Mouse (Mus musculus) heart, embryonic 15.5 days (tissue): ENCODE data around the gene Kcnh1. TPM values are rescaled to one million over a fixed set of nuclear protein-coding genes. Genes with fewer than 3 reads are reported as not detected.

Source experiments
- ATAC-seq: fragments of 200-750 bp; cut with Nextera tagmentation; replicated peaks from 2 replicates; pipeline ENCODE4 v1.8.0; 2017; ENCODE audit warnings: low read depth, moderate TSS enrichment; ENCODE audit not compliant: insufficient number of reproducible peaks, insufficient read depth, low FRiP score
- H3K27ac ChIP-seq: fragments of 300-500 bp; sonication (generic); 2 replicates; pipeline ENCODE4 v1.5.1; 2015; ENCODE audit warnings: mild to moderate bottlenecking, inconsistent platforms
- H3K27me3 ChIP-seq: fragments of 300-500 bp; sonication (generic); 2 replicates; pipeline ENCODE4 v1.6.1; 2015; ENCODE audit warnings: inconsistent platforms
- H3K36me3 ChIP-seq: fragments of 300-500 bp; sonication (generic); 2 replicates; pipeline ENCODE4 v1.6.1; 2015; ENCODE audit warnings: mild to moderate bottlenecking, inconsistent platforms
- H3K4me1 ChIP-seq: fragments of 300-500 bp; sonication (generic); replicated peaks from 2 replicates; pipeline ENCODE4 v1.6.1; 2015; ENCODE audit warnings: inconsistent platforms
- H3K4me2 ChIP-seq: fragments of 300-500 bp; sonication (generic); 2 replicates; pipeline ENCODE4 v1.6.1; 2015; ENCODE audit warnings: inconsistent platforms, mild to moderate bottlenecking, moderate library complexity
- H3K4me3 ChIP-seq: fragments of 300-500 bp; sonication (generic); 2 replicates; pipeline ENCODE4 v1.5.1; 2015; ENCODE audit warnings: mild to moderate bottlenecking, inconsistent platforms
- H3K9ac ChIP-seq: fragments of 300-500 bp; sonication (generic); 2 replicates; pipeline ENCODE4 v1.6.1; 2015; ENCODE audit warnings: mild to moderate bottlenecking, inconsistent platforms
- H3K9me3 ChIP-seq: fragments of 300-500 bp; sonication (generic); replicated peaks from 2 replicates; pipeline ENCODE4 v1.6.1; 2016; ENCODE audit warnings: inconsistent platforms
- WGBS: fragments of 180-500 bp; shearing (Covaris S2); methylation state at CpG from one replicate; pipeline ENCODE4 v1.1.7; 2015; ENCODE audit warnings: mixed read lengths; 5-methylcytosine and 5-hydroxymethylcytosine counted together
- polyA plus RNA-seq: library from polyadenylated mRNA; unstranded; fragments of >200 nt; fragmentation: Nextera tagmentation; extraction: Ambion mirVana; gene quantifications from 2 replicates; pipeline ENCODE4 v1.2.1, GENCODE M21; 2015

The Kcnh1 gene
- polyA plus RNA-seq, 1 experiment from 2014 or later, result 0.26 TPM

DNA sequence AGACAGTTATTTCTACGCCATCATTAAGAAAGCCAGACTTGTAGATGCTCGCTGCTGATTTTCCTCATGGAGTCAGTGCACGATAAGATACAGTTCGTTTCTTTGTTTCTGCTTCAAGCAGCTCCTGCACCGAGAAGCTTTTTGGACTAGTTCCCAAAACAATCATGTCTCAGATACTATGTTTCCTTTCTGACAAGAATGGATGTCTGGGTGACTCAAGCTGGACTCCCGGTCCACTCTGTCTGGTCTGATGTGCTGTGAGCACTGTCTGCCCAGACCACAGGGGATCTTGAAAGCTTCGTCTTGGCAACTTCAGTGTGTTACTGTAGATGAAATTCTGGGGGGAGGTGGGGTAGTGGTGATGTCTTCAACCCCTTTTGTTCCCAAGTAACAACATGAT is 109.8 kb downstream of the Kcnh1 start:
- Histone ChIP-seq H3K9ac (no peak overlapping the region), H3K4me2 (no peak overlapping the region), H3K27ac (no peak overlapping the region), H3K27me3 (no peaks in the 10 kb centered on the region), H3K36me3 (no peaks in the 10 kb centered on the region), H3K4me1 (no peaks in the 10 kb centered on the region; the same call in 1 of the 2 replicates), H3K4me3 (no peak overlapping the region), H3K9me3 (no peaks in the 10 kb centered on the region)
- WGBS, result 49% methylated on average over 7 of the region's 7 CpGs
- no peak for ATAC-seq

GRCm38 (mm10) chr1:192303615-192304014 is 113.0 kb downstream of the Kcnh1 start:
- Histone ChIP-seq H3K9ac (no peak overlapping the region), H3K4me1 (no peaks in the 10 kb centered on the region; the same call in 1 of the 2 replicates), H3K9me3 (no peaks in the 10 kb centered on the region), H3K4me3 (no peak overlapping the region), H3K4me2 (no peak overlapping the region), H3K27me3 (no peaks in the 10 kb centered on the region), H3K27ac (no peak overlapping the region), H3K36me3 (no peaks in the 10 kb centered on the region)
- no peak for ATAC-seq
- 69% methylated on average over 2 of the region's 2 CpGs for WGBS

GRCm38 (mm10) chr1:192305155-192305554 is 114.6 kb downstream of the Kcnh1 start:
- WGBS, result 70% methylated on average over 1 of the region's 1 CpGs
- no peak for ATAC-seq
- Histone ChIP-seq H3K27me3 (no peaks in the 10 kb centered on the region), H3K4me3 (no peak overlapping the region), H3K4me2 (no peak overlapping the region), H3K27ac (no peak overlapping the region), H3K4me1 (no peaks in the 10 kb centered on the region; the same call in 1 of the 2 replicates), H3K36me3 (no peaks in the 10 kb centered on the region), H3K9me3 (no peaks in the 10 kb centered on the region), H3K9ac (no peak overlapping the region)

DNA sequence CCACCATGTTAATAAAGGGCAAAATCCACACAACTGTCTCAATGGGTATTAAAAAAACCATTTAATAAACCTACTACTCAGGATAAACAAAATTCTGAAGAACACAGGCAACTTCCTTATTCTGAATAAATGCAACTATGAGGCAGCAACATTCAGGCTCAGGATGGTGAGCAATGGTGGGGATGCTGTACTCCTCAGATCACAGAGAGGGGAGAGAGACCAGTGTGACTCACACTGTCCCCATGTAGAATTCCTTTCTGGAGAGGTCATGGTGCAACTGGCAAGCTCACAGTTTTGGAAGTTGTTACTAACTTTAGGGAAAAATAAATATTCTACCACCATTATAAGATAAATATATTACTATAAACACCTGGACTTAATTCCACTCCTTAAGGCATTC is 116.5 kb downstream of the Kcnh1 start:
- Histone ChIP-seq H3K4me3 (no peak overlapping the region), H3K27ac (no peak overlapping the region), H3K4me1 (no peaks in the 10 kb centered on the region), H3K36me3 (no peaks in the 10 kb centered on the region), H3K9ac (no peak overlapping the region), H3K4me2 (no peak overlapping the region), H3K27me3 (no peaks in the 10 kb centered on the region), H3K9me3 (no peaks in the 10 kb centered on the region)
- no peak for ATAC-seq

DNA sequence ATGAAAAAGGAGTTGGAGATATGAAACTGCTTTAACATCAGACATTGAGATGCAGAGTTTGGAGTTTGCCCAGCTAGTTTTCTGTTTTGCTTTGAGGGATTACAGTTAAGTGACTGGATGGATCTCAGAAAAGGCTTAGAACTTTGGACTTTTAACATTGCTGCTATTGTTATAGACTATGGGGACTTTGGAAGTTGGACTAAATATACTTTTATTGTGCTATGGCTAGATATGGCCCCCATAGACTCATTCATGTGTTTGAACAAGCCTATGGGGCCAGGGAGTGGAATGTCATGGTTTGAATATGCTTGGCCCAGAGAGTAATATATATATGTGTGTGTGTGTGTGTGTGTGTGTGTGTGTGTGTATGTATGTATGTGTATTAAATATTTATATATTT is 120.7 kb downstream of the Kcnh1 start:
- no peak overlapping the region for H3K4me2 ChIP-seq
- no peak for ATAC-seq

GRCm38 (mm10) chr1:192311851-192312438 is 121.4 kb downstream of the Kcnh1 start:
- Histone ChIP-seq H3K36me3 (no peaks in the 10 kb centered on the region), H3K4me1 (no peaks in the 10 kb centered on the region), H3K4me2 (no peak overlapping the region), H3K27me3 (no peaks in the 10 kb centered on the region), H3K9ac (no peak overlapping the region), H3K4me3 (no peak overlapping the region), H3K9me3 (no peaks in the 10 kb centered on the region), H3K27ac (no peak overlapping the region)
- ATAC-seq, result no peak
- 75% methylated on average over 6 of the region's 6 CpGs for WGBS

More for the DNA sequence above, 120.7 kb downstream of the Kcnh1 start:
- Histone ChIP-seq H3K27ac (no peak overlapping the region), H3K27me3 (no peaks in the 10 kb centered on the region), H3K9me3 (no peaks in the 10 kb centered on the region), H3K36me3 (no peaks in the 10 kb centered on the region), H3K9ac (no peak overlapping the region), H3K4me3 (no peak overlapping the region), H3K4me1 (no peaks in the 10 kb centered on the region)

GRCm38 (mm10) chr1:192312446-192312845 is 121.9 kb downstream of the Kcnh1 start:
- H3K4me1 ChIP-seq, result no peaks in the 10 kb centered on the region
- no peak overlapping the region for H3K27ac ChIP-seq
- ATAC-seq, result no peak
- no peak overlapping the region for H3K9ac ChIP-seq
- H3K36me3 ChIP-seq, result no peaks in the 10 kb centered on the region
- H3K4me3 ChIP-seq, result no peak overlapping the region
- H3K4me2 ChIP-seq, result no peak overlapping the region
- WGBS, result 70% methylated on average over 4 of the region's 4 CpGs
- H3K9me3 ChIP-seq, result no peaks in the 10 kb centered on the region
- no peaks in the 10 kb centered on the region for H3K27me3 ChIP-seq

DNA sequence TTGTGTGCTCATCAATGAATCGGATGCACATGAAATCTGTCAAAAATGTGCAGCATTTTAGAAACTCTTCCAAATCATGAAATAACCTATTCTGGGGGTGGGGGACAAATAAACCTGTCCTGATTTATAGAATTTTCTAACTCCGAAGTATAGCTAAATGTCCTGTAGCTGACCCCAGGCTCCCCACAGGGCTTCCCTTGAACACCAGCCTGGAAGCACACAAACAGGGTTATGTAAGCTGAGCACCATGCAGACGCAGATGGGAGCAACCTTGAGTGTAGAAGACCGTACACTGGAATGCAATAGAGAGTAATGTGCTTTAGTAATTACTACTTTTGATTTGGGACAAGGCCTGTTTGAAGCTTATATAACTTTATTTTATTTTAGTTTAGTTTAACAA is 122.4 kb downstream of the Kcnh1 start:
- no peak overlapping the region for H3K9ac ChIP-seq
- no peak for ATAC-seq
- H3K4me3 ChIP-seq, result no peak overlapping the region
- H3K4me2 ChIP-seq, result no peak overlapping the region
- no peak overlapping the region for H3K27ac ChIP-seq
- WGBS, result 74% methylated on average over 4 of the region's 4 CpGs
- no peaks in the 10 kb centered on the region for H3K36me3 ChIP-seq
- H3K9me3 ChIP-seq, result no peaks in the 10 kb centered on the region
- no peaks in the 10 kb centered on the region for H3K4me1 ChIP-seq
- no peaks in the 10 kb centered on the region for H3K27me3 ChIP-seq

GRCm38 (mm10) chr1:192313571-192313972 is 123.0 kb downstream of the Kcnh1 start:
- no peaks in the 10 kb centered on the region for H3K36me3 ChIP-seq
- no peak for ATAC-seq

GRCm38 (mm10) chr1:192314044-192314443 is 123.5 kb downstream of the Kcnh1 start:
- Histone ChIP-seq H3K4me3 (no peak overlapping the region), H3K4me1 (no peaks in the 10 kb centered on the region), H3K4me2 (no peak overlapping the region), H3K36me3 (no peaks in the 10 kb centered on the region), H3K9ac (no peak overlapping the region), H3K27ac (no peak overlapping the region), H3K9me3 (no peaks in the 10 kb centered on the region), H3K27me3 (no peaks in the 10 kb centered on the region)
- no peak for ATAC-seq
- 44% methylated on average over 3 of the region's 3 CpGs for WGBS

More at GRCm38 (mm10) chr1:192313571-192313972, 123.0 kb downstream of the Kcnh1 start:
- WGBS, result 48% methylated on average over 7 of the region's 7 CpGs
- H3K9ac ChIP-seq, result no peak overlapping the region
- no peaks in the 10 kb centered on the region for H3K27me3 ChIP-seq
- no peak overlapping the region for H3K4me3 ChIP-seq
- H3K4me2 ChIP-seq, result no peak overlapping the region
- H3K4me1 ChIP-seq, result no peaks in the 10 kb centered on the region
- H3K9me3 ChIP-seq, result no peaks in the 10 kb centered on the region
- no peak overlapping the region for H3K27ac ChIP-seq

- WGBS, result 38% methylated on average over 1 of the region's 1 CpGs
- H3K4me3 ChIP-seq, result no peak overlapping the region
- no peaks in the 10 kb centered on the region for H3K27me3 ChIP-seq
- no peak for ATAC-seq
- no peaks in the 10 kb centered on the region for H3K4me1 ChIP-seq
- no peak overlapping the region for H3K4me2 ChIP-seq
- H3K9ac ChIP-seq, result no peak overlapping the region
- H3K9me3 ChIP-seq, result no peaks in the 10 kb centered on the region
- H3K36me3 ChIP-seq, result no peaks in the 10 kb centered on the region
- no peak overlapping the region for H3K27ac ChIP-seq
Measured at GRCm38 (mm10) chr1:192315392-192316070, 125.0 kb downstream of the Kcnh1 start.

DNA sequence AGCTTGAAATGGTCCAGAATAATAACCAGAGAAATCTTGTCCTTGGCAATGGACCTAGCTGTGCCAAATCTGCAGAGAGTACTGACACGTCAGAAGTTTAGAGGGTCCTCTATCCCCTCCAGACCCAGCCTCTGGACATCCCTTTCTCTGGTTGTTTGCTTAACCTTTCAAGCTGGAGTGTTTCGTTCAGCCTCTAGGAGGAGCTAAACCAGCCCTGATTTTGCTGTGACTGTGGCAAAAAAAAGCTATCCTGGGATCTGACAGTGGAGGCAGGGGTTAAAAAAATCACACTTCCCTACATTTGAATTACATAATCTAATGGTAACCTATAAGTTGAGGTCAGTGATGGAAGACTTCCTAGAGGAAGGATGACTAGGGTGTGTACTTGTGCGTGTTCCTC is 133.6 kb downstream of the Kcnh1 start:
- WGBS, result 62% methylated on average over 3 of the region's 3 CpGs

More for the DNA sequence above, 133.6 kb downstream of the Kcnh1 start:
- Histone ChIP-seq H3K4me1 (no peaks in the 10 kb centered on the region; the same call in 1 of the 2 replicates), H3K4me2 (no peak overlapping the region), H3K36me3 (no peaks in the 10 kb centered on the region), H3K27ac (no peak overlapping the region), H3K9ac (no peak overlapping the region), H3K27me3 (no peaks in the 10 kb centered on the region), H3K9me3 (no peaks in the 10 kb centered on the region), H3K4me3 (no peak overlapping the region)
- ATAC-seq, result no peak
